Mouse (Mus musculus): ENCODE measurements around the gene Tm6sf2.
"Not testable (repeated sequence)": the region's sequence is repeated elsewhere in the genome, so short reads cannot be mapped to it uniquely, and the experiment has no call there.

Tm6sf2 gene

DNA sequence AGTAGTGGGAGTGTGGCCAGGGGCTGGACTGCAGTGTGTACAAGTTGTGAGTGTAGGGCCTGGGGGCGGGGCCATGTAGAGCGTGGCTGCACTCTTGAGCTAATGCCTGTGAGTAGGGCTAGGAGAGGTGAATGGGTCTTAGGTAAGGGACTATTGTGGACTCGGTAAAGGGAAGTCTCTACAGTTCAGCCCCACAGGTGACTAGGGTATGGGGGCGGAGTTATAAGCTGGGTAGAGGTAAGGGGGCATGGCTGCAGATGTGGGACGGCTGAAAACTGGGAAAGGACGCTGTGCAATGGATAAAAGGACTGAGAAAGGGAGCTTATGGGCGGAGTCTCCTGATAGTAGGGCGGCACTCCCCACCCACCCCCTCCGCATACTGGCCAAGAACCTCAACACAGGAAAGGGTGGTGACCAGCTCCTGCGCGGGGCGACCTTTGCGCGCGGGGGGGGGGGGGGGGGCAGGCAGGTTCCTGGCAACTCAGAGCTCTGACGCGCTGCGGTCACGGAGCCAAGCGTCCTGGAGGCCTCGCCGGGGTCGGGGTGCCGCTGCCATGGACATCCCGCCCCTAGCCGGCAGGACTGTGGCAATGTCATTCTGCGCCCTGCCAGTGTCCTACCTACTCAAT lies at the start of gene Tm6sf2:
Gene Tm6sf2 (plus strand): TSS at position 484 of the 629 bp plus-strand sequence.
- no peak for DNase-seq (ENCODE audit: low read depth, low spot score)

DNA sequence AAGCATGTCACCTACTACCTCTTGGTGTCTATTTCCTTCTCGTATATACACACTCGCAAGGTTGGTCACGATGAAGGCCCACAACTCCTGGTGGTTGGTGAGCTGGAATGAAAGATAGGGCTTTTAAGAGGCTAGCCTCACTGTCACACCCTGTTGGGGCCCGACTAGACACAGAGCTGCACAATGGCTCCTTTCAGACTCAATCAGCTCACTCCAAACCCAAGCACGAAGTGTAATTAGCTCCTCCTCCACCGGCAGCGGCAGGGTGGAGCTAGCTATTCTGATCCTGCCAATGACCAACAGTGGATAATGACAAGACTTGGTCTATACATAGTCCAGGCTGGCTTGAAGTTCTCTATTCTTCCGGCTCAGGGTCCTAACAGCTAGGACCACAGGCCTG lies 49.1 kb upstream of the Tm6sf2 start:
- DNase-seq (ENCODE audit: low read depth, low spot score) = no peak

DNA sequence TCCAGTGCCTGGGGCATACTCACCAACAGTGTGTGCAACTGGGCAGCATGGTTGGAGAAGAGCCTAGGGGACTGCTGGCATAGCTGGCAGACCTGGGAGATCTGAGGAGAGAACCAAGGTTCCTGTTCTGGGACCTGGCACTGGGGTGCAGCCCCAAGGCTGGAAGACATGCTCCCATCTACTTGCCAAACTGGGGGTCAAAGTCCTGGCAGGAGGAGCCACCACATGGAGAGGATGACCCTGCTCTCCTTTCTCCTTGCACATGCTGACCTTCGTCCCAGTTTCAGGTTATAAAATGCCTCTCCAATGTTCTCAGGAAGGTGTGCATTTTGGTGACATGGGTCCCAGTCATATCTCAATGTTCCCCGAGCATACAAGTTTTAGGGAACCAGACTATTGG lies 46.6 kb upstream of the Tm6sf2 start:
- DNase-seq (ENCODE audit: low read depth, low spot score) = no peak

DNA sequence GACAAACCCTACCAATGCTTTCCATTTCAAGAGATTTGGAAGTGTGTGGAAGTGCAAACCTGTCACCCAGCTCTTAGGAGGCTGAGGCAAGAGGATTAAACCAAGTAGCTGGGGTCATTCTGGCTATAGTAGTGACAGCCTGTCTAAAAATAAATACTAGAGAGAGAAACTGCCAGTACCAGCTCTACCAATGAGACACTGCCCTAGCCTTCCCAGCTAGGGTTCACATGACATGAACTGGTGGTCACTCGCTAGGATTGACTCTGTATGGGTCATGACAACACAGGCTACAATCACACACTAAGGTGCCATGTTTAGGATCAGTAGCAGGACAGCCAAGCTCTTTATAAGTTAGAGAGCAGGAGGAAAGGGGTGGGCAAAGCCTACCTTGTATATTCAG lies 42.5 kb upstream of the Tm6sf2 start:
- DNase-seq (ENCODE audit: low read depth, low spot score) = no peak

DNA sequence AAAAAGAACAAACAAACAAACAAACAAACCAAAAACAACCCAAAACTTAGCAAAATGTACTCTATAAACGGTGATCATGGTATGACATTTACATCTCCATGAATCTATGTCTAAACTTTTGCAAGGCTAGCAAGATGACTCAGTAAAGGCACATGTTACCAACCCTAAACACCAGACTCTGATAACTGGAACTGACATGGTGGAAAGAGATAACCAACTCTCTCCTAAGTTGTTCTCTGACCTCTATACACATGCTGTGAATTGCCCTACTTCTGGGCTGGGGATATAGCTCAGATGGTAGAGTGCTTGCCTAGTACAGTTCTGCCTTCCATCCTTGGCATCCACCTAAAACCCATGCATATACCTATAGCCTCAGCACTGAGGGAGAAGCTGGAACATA lies 34.7 kb upstream of the Tm6sf2 start:
- no peak for DNase-seq (ENCODE audit: low read depth, low spot score)

DNA sequence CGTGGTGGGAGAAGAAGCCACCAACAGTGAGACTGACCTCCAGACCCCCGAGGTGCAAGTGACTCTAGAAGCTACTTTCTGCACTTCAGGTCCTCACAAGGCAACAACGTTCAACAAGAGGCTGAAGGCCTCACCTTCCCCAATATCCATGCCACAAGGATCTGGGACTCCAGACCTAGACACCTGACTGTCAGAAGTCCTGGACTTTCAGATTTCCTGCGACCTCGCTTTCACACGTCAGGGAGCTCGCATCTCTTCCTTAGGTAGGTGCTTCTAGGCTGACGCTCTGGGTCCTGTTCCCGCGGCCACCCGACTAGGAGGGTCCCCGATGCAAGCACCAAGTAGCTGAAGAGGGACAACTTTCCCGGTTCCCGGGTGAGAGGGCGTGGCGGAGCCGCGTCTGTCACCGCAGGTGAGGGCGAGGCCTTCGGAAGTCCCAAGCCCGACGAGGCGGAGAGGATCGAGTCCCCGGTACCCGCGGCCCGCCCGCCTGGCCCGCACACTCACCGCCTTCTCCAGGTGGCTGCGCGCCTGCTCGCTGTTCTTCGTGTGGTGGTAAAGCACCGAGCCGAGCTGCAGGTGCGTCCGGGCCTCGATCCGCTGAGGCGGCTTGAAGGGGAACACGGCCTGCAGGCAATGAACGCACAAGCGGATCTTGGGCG lies 30.7 kb upstream of the Tm6sf2 start:
- DNase-seq (ENCODE audit: low read depth, low spot score) = peak; percentile 16

DNA sequence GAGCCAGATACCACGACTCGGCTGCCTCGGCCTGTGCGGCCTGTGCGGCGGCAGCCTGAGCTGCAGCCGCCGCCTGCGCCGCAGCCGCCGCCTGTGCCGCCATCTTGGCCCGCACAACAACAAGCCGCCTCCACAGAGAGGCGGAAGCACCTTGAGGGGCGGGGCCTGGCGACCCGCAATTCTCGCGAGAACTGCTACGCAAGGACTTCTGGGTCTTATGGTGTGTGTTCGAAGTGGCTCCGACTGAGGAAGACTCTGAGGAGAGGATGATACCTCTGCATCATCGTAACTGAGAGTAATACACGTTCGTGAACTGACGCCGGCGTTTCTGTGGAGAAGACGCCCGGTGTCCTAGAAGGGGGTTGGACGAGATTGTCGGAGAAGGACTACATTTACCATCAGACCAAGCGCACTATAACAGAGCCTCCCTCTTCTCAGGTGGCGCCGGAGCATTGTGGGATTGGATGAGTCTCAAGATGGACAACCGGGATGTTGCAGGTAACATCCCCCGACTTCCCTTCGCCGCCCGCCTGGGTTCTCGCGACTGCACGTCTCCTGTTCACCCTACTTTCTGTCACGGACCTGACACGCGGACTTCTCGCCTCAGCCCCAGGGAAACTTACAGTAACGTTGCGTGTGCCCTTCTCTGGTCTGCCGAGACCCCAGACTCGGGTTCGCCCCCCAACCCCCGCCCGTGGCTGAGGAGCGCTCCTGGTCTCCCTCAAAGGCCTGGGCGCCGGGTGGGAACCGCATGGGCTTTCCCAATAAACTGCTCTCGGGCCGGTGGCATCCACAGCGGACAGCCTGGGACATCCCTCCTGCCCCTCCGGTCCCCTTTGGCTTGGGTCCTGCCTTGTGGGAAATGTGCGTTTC lies 29.9 kb upstream of the Tm6sf2 start, which contains the start of the genes Mau2 and Sugp1:
Gene Mau2 (minus strand): TSS at position 152 of the 873 bp plus-strand sequence.
Gene Sugp1 (plus strand): TSS at position 231 of the 873 bp plus-strand sequence.
- peak; percentile 92 for DNase-seq (ENCODE audit: low read depth, low spot score)

DNA sequence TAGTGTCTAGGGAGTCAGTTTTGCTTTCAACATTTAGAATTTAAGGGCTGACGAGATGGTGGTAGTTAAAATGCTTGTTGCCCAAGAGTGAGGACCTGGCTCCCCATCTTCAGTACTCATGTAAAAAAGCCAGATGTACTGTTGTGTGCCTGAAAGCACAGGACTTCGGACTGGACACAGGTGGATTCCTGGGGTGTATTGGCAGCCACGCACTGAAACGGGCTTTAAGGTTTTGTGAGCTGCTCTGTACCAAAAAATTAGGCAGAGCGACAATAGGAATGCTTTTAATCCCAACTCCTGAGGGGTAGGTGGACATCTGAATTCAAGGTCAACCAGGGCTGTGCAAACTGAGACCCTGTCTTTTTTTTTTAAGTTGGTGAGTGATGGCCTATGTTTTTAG lies 28.7 kb upstream of the Tm6sf2 start:
- no peak for DNase-seq (ENCODE audit: low read depth, low spot score)

DNA sequence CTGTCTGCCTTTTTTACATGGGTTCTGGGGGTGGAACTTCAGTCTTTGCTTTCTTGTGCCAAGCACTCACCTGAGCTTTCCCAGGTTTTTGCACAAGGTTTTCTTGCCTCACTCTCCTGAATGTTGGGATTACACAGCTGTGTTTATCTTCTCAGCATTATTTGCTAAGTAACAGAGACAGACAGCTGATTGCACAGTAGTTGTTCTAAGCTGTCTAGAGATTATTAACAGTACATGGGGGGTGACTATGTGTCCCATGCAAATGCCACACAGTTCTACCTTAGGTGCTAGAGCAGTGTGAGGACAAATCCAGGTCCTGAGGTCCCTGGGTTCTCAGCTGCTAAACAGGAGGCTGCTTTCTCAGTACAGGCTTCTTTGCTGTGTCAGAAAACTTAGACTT lies 23.1 kb upstream of the Tm6sf2 start:
- DNase-seq (ENCODE audit: low read depth, low spot score) = no peak

DNA sequence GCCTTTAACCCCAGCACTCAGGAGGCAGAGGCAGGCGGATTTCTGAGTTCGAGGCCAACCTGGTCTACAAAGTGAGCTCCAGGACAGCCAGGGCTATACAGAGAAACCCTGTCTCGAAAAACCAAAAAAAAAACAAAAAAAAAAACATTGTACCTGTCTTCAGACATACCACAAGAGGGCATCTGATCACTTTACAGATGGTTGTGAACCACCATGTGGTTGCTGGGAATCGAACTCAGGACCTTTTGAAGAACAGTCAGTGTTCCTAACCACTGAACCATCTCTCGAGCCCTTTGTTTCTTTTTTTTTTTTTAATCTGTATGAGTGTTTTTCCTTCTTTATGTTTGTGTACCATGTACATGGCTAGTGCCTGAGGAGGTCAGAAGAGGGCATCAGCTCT lies 22.3 kb upstream of the Tm6sf2 start:
- not testable (repeated sequence) for DNase-seq (ENCODE audit: low read depth, low spot score)

DNA sequence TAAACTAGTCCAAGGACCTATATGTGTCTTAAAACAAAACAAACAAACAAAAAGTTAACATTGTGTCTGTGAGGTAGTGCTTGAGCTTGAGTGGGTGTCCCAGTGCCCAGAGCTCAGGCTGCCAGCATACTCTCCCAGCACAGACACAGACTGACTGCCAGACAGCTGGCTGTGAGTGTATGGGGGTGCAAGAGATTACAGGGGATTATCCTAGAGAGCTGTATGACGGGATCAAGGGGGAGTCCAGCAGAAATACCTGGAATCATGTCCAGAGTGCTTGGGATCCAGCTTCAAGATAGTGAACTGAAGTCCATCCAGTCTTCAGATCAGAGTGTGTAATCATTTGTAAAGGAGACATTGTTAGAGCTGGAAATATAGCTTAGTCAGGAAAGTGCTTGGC lies 15.0 kb upstream of the Tm6sf2 start:
- DNase-seq (ENCODE audit: low read depth, low spot score) = peak; percentile 62

DNA sequence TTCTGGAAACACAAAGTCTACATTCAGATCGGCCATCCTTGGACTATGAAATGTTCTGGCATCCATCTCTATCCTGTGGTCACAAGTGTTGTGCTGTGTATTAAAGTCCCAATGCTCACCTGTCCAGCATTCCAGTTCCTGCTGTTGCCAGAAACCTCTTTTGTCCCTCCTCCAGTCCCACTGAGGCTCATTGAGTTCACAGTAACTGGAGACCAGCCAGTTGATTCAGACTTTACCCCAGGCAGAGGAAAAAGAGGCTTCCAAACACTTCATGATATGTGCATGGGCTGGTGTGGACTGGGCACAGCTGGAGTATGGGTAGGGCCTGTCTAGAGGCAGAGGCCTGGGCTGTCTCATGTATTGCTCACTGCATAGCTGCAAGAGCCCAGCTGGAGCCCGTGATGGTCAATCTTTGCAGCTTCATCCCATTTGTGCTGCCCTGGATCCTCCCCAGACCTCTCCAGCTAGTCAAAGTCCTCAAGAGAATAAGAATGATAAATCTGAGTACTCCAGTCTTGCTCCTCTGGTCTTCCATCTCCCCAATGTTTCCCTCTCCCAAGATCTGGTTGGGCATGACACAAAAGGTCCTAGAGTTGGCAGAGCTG lies 786 bp upstream of the Tm6sf2 start:
- DNase-seq (ENCODE audit: low read depth, low spot score) = no peak

DNA sequence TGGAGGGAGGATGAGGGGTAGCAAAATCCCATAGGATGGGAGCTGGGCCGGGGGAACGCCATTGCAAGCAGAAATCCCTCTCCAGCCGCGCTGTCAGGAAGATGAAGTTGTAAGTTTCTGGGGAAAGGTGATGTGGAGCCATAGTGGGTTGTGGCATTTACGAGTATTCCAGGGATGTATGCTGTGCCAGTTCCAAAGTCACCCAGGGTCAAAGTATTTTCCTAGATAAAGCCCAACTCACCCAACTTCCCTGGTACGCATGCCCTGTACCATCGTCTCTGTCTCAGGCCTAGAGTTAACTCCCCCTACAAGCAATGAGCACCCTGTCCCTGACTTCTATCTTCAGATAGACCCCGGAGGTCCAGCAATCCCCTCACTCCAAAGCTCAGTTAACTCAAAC lies 396 bp downstream of the Tm6sf2 start:
- no peak for DNase-seq (ENCODE audit: low read depth, low spot score)

DNA sequence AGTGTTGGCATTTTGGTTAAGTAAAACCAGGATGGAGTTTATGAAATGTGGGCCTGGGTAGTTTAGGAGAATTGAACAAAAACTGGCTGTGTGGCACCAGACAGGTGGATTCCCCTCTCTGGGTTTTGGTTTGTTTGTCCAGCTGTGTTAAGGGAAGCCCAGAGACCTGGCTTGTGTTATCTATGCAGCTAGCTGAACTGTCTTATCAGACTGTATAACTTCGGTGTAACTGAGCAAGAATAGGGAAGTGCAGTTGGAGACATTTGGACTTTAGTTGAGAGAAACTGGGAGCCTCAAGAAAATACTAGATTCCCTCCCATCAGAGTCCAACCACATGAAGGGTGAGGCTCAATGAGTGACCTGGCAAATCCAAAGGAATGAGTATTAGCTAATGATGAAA lies 958 bp downstream of the Tm6sf2 start:
- no peak for DNase-seq (ENCODE audit: low read depth, low spot score)

DNA sequence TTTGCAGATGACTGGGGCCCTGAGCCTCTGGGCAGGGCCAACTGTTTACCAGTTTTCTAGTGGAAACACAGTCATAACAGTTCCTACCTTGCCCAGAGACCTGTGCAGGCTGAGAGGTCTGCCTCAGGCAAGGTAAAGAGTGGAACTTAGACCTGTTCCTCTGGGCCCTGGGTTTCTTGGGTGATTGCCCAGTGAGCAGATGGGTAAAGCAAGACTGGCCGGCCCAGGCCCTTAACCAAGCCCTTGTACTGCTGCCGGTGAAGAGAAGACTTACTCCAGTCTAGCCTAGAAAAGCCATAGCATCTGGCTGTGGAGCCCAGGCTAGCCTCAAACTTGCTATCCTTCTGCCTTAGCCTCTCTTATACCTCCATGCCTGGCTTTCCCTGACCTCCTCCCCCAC lies 9.3 kb downstream of the Tm6sf2 start:
- no peak for DNase-seq (ENCODE audit: low read depth, low spot score)

DNA sequence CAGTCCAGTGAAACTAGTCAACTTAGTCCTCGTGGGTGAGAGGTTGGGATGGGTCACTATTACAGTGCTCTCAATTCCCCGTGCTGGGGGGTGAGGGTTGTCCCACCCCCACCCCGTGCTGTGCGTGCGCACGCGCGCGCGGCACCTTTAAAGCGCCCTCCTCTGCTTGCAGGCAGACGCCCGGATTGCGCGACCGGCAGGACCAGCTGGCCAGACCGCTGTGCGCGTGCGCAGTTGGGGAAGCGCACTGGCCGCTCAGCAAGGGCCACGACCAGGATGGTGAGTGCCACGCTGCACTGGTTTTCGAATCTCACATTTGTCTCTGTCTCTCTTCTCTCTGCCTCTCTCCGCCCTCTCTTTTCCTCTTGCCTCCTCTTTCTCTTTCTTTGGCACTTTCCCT lies 10.6 kb downstream of the Tm6sf2 start, which contains the start of gene Hapln4:
Gene Hapln4 (plus strand): TSS at position 173 of the 400 bp plus-strand sequence.
- DNase-seq (ENCODE audit: low read depth, low spot score) = peak; percentile 32

DNA sequence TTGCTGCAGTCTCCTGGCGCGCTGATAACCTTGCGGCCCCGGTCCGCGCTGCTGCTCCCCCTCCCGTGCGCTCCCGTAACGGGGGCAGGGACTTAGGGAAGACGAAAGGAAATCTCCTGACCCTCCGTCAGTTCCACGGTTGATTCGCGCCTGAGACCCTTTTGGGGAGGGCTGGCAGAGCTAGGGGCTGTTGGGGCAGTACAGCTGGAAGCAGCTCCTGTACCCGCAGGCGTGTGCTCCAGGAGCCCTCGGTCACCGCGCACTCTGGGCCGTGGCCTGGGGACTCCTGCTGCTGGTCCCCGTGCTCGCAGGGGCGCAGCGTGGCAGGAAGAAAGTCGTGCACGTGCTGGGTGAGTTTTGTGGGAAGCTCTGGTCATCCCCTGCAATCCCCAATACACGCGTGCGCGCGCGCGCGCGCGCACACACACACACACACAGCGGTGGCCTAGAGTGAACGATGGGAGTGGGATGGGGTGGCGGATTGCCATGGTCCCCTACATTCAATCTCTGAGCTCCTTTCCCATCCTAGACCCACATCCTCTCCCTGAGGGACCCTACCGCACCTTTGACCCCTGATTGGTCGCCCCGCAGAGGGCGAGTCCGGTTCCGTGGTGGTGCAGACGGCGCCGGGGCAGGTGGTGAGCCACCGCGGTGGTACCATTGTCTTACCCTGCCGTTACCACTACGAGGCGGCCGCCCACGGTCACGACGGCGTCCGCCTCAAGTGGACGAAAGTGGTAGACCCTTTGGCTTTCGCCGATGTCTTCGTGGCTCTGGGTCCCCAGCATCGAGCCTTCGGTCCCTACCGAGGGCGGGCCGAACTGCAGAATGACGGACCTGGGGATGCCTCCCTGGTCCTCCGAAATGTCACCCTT lies 11.7 kb downstream of the Tm6sf2 start:
- DNase-seq (ENCODE audit: low read depth, low spot score) = peak; percentile 28

DNA sequence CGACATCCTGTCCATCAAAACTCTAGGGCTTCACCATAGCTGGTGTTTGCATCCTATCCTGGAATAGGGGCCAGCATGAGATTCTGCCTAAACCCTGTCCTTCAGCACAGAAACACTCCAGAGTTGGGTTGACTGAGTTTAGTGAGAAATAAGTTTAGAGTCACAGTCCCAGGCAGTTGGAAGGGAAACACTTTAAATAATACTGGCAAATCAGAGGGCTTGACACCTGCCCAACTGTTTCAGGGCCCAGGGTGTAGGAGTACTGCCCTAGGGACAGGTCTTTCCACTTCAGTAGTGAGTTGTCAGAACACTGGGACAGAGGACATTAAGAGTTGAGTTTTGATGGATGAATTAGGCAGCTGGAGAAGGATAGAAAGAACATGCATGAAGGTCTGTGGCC lies 13.4 kb downstream of the Tm6sf2 start:
- DNase-seq (ENCODE audit: low read depth, low spot score) = no peak

DNA sequence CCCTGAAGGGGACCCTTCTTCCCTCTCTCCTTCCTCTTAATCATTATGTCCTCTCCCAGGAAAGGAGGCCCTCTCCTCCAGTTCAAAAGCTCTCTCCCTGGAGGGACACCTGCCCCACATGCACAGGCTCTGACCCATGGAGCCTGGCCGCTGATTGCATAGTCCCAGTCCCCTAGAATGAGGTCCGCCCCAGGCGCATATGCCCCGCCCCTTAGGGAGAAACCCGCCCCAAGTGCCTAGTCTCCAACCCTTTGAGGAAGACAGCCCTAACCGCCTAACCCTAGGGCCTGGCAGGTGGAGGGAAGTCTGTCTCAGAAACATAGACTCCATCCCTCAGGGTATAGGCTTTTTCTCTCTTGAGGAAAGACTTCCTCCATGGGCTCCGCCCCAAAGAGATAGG lies 14.5 kb downstream of the Tm6sf2 start:
- DNase-seq (ENCODE audit: low read depth, low spot score) = no peak

DNA sequence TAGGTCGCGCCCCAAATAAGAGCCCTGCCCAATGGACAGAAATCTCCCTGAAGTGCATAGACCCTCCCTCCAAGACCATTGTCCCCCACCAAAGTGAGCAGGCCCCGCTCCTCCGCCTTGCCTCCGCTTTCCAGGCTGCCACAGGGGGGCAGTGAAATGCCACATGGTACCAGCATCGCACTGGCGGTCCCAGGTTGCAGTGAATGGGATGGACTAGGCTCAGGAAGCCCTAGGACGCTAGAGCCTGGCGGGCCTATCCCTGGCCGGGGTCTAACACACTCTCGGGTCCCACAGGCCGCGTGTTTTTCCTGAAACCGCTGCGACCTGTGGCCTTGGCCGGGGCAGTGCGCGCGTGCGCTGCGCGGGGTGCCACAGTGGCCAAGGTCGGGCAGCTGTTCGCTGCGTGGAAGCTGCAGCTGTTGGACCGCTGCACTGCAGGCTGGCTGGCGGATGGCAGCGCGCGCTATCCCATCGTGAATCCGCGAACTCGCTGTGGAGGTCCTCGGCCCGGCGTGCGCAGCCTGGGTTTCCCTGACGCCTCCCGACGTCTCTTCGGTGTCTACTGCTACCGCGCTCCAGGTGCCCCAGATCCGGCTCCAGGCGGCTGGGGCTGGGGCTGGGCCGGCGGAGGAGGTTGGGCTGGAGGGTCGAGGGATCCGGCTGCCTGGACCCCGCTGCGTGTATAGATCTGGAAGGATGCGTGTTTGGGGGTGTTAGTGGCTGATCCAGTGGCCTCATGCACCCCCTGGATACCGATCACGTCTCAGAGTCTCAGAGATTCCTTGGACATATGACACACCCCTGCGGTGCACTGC lies 15.3 kb downstream of the Tm6sf2 start:
- DNase-seq (ENCODE audit: low read depth, low spot score) = peak; percentile 41

Data from retina, postnatal 7 days (tissue).